Mouse (Mus musculus): ENCODE measurements at regions not wholly inside any gene's neighbourhood (a gene's known extent, or its start where the extent isn't known, plus 50 kb on each side); places are given as distances from the start of the nearest gene placed in this dataset.

DNA sequence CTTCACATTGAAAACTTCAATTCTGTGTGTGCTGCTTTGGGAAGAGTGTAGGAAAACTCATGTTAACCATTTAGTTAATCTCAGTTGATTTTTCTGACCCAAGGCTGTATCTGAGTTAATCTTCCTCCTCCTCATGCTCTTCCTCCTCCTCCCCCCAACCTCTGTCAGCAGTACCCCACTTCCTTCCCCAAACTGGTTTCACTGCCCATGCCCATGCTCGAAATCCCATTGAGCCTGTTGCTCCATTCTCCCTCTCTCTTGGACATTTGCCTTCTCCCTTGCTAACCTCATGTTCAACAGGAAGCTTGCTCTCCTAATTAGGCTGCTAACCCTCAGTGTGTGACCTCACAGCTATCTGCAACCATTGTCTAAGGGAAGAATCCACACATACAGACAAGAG lies 203.8 kb downstream of the Rsl24d1 start:
- intact Hi-C loops (cut with DNase I), result no loop called here
- DNase-seq, result no peak

DNA sequence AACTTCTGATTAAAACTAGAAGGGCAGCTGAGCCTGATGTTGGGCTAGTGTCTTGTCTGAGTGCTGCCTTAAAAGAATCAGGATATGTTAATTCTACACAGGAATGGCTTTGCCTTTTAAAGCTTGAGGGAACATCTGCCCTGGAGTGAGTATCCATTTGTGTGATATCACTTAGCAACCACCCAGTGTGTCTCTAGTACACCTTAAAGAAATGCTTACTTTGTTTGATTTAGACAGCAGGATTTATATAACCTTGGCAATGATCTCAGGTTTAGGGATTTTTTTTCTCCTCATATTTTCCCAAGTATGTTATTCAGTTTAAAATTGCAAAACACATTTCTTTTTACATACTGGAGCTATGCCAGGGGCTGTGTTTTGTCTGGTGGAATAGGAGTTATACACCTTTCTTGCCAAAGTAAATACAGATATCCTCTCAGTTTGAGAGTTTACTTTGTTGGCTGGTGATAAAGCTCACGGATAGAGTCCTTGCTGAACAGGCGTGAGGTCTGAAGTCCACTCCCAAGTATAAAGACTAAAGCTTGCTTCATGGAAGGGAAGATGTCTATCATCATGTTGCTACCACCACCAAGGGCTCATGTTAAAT lies 206.6 kb downstream of the Rsl24d1 start:
- intact Hi-C loops (cut with DNase I), result no loop called here
- DNase-seq, result no peak

DNA sequence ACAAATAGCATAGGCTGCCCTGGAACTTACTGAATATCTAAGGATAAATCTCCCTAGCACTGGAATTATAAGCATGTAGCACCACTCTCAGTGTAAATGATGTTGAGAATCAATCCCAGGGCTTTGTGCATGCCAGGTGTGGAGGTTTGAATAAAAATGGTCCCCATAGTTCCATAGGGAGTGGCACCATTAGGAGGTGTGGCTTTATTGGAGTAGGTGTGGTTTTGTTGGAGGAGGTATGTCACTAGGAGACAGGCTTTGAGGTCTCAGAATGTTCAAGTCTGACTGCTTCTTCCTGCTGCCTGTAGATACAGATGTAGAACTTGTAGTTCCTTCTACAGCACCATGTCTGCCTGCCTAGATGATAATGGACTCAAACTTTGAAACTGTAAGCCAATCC lies 217.8 kb downstream of the Rsl24d1 start:
- intact Hi-C loops (cut with DNase I), result no loop called here
- no peak for DNase-seq

DNA sequence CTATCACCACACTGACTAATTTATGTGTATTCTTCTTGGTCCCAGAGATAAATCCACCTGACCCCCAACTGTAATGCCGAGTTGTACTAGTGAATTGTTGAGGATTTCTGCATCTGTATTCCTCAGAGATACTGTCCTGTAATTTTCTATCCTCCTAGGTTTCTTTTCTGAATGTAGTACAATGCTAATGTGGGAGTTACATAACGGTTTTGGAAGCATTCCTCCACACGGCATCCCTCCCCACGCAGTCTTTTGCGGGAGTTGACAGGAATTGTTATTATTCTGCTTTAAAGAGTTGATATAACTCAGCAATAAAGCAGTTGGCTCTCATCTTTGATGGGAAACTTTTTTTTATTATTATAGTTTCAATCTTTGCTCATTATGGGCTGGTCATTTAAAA lies 222.8 kb downstream of the Rsl24d1 start:
- intact Hi-C loops (cut with DNase I), result no loop called here
- DNase-seq, result no peak

DNA sequence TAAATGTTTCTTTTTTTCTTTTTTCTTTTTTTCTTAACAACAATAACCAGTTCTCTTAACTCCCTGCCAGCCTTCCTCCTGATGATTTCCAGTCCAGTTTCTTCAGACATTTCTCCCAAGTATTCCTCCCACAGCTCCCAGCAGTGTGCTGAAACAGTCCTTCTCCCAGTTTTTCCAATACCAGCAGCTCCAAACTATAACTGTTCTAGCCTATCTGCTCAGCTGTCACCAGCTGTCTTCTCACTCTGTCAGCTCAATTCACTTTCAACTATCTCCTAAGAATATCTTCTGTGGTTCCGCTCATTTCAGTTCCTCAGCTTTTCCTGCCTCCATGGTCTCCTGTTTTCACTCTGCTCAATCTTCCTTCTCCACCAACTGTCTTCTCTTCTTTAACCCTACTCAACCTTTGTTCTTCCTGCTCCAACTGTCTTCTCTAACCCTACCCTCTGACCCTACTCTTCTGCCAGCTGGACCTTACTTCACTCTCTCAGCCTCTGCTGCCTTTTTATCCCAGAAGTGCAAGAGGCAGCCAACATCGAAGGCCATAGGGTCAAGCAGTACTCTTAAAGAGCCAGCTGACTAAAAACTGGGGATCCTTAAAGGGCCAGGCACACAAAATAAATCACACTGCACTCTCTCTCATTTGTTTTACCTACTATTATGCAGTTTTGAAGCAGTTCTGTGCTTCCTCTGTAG lies 224.0 kb downstream of the Rsl24d1 start:
- intact Hi-C loops (cut with DNase I), result no loop called here
- DNase-seq, result no peak

DNA sequence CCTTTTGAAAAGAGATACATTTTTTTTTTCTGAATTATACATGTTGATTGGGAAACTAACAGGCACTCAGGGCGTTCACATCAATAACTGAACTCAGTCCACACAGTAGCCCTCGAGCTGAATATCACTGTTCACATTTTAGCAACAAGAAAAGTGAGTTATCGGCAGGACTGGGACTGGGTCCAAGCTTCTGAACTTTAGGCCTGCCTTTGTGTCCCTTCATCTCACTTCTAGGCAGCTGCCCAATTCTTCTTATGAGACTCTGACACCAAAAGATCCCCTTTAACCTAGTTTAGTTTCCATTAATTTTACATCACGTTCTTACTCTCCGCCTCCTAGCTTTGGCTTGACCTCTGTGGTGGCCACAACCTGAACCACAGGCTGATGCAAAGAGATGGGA lies 242.7 kb downstream of the Rsl24d1 start:
- no peak for DNase-seq
- intact Hi-C loops (cut with DNase I), result no loop called here

DNA sequence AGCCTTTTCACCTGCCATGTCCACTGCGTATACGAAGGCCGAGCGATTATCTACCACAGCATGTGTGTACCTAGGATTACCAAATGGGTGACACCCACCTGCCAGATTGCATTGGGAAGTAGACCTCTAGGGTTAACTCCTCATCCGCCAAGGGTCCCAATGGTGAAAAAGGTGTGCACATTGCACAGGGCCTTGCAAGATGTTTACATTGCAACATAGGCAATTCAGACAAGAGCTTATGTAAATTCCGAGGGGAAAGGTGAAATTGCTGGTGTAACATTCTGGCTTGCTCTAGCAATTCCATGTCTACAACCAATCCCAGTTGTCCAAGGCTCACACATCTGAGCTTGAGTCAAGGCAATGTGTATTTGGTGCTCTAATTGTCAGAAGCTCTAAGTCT lies 245.7 kb downstream of the Rsl24d1 start:
- DNase-seq, result no peak
- intact Hi-C loops (cut with DNase I), result no loop called here

DNA sequence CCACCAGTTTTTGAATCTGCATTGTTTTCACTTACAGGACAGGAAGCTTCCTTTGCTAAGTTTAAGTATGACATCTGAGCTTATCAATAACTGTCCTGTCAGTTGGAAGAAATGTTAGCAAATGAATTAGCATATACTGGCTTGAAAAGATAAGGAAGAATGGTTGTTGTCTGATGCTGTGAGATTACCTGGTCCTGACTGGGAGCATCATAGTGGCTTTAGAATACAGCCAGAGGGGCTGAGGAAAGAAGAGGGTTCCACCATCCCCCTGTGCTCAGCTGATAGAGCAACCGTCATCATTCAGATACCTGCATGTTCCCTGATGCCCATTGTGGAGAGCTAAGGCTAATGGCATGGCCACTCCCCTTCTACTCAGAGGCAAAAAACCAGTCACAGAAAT lies 267.5 kb downstream of the Rsl24d1 start:
- intact Hi-C loops (cut with DNase I), result no loop called here
- no peak for DNase-seq

DNA sequence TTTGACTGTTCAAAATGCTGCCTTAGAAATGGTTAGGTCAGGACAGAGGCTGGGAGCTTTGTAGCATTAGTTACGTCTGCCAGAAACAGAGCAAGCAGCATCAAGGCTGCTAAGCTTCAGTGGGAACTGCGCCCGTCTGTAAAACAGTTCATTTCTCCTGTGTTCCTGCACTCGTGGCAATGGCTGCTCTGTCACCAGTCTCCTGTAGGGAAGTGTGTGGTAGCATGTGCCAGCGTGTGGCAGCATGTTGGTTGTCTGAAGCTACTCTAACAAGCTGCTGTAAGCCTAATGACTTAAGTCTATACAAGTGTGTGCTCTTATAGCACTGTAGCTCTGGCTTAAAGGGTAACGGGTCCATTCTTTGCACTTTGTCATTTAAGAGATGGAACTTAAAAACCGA lies 278.8 kb downstream of the Rsl24d1 start:
- intact Hi-C loops (cut with DNase I), result no loop called here

DNA sequence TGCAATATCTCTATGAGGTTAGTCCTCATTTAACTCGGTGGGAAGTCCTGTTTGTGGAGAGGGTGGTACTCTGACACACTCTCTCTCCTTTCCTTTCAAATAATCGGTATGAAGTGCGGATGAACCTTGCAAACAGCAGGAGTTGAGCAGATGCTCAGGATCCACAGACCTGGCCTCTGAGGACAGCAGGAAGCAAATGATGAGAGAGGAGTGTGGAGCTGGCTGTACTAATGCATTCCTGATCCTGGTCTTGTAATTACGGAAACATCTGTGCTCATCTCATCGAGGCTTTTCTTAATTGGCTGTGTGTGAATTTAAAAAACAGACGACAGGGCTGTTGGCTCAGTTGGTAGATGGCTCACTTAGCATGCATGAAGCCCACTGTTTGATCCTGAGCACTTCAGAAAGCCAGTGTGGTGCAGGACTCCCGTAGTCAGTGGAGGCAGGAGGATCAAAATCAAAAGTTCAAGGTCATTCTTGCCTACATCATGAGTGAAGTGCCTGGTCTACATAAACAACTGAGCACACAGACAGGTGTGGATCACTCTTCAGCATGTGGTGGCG lies 300.2 kb downstream of the Rsl24d1 start:
- intact Hi-C loops (cut with DNase I), result no loop called here
- no peak for DNase-seq

More for the DNA sequence above, 278.8 kb downstream of the Rsl24d1 start:
- DNase-seq, result no peak

DNA sequence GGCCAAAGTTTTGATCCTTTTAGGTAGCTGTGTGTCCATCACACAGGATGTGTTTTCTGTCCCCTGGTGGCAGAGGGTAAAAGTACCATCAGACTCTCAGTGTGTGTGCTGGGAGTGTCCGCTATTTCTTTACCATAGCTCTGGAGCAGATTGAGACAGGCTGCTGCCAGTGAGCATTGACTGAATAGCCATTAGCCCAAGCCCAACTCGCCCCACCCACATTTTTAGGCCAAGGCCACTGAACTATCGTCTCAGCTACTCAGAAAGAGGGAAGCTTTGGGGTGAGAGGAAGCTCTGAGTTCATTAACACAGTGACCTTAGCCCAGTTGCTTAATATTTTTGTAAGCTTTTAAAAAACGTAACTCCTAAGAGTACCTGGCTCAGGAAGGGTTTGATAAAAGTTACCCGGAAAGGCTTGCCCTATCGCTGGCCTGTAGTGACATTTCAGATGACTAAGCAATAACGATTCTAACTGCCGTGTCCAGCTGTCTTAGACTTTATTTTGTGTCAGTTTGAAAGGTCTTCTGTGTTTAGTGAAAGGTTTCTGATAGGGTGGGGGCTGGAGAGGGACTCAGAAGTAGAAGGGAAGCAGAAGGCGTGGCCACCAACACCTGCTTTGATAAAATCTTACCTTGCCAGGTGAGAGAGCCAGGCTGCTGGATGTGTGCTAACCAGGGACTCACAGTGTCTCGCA lies 303.0 kb downstream of the Rsl24d1 start:
- intact Hi-C loops (cut with DNase I), result no loop called here
- no peak for DNase-seq

Data from gastrocnemius, postnatal 36 days (tissue).